Mouse (Mus musculus): ENCODE data around the gene Mlycd. TPM values are rescaled to one million over a fixed set of nuclear protein-coding genes. Genes with fewer than 3 reads are reported as not detected.
"Not testable (repeated sequence)": the region's sequence is repeated elsewhere in the genome, so short reads cannot be mapped to it uniquely, and the experiment has no call there.

Mlycd gene
- polyA plus RNA-seq, 1 experiment = 4.7 TPM

DNA sequence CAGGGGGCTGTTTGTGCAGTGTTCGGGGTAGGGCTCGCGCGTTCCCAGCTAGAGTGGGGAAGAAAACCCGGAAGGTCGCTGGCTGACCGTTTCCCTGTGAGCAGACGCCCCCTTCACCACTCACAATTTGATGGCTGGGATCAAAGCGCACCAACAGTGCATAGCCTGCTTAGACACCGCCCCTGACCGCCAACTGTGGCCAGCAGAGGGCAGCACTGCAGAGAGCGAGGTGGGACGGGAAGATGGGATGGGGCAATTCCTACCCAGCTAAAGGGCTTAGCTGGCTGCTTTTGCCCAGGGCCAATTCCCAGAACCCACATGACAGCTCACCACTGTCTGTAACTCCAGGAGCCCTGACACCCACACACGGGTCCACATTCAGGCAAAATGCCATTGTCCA lies 35.8 kb upstream of the Mlycd start:
- TF ChIP-seq CTCF (IDR thresholded peaks at IDR 0.05; ENCODE audit: control insufficient read depth, insufficient read depth, low read length) (peak; percentile 89), POLR2A (IDR thresholded peaks at IDR 0.05; ENCODE audit: borderline replicate concordance, control insufficient read depth, low read depth, low read length) (peak; percentile 23; the same call in 1 of the 2 replicates)
- Histone ChIP-seq H3K4me3 (replicated peaks; ENCODE audit: control insufficient read depth, low read depth, low read length) (no peak overlapping the region), H3K4me1 (ENCODE audit: control insufficient read depth, insufficient read depth, low read length) (no peaks in the 10 kb centered on the region; the same call in 1 of the 2 replicates), H3K27ac (ENCODE audit: control insufficient read depth, insufficient read depth, low read depth, low read length, poor library complexity) (no peak overlapping the region)
- 63% methylated on average over 14 of the region's 14 CpGs for WGBS

DNA sequence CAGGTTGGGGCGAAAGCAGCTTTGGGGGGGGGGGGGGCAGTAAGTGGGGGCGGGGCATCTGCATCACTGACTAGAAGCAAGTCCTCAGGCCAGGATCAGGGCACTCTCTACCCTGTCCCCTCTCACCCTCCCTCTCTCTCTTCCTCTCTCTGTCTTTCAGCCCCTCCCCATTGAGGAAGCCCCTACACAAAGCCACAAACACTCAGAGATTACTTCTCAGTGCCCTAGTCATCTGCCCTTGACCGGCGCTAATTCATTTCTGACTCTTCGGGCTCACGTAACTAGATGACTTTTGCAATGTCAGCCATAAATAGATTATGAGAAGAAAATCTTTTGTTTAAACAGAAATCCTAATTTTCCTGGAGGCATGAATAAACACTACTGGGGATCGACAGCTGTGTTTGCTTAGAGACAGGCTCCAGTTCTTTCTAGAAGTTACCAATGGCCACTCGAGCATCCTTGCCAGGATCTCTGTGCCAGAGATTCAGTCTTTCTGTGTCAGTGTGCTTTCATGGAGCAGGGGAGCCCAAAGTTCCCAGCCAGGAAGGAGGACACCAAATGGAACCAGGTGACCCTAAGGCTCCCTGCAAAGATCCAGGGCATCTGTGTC lies 33.9 kb upstream of the Mlycd start:
- Histone ChIP-seq H3K4me3 (replicated peaks; ENCODE audit: control insufficient read depth, low read depth, low read length) (no peak overlapping the region), H3K4me1 (ENCODE audit: control insufficient read depth, insufficient read depth, low read length) (no peaks in the 10 kb centered on the region), H3K27ac (ENCODE audit: control insufficient read depth, insufficient read depth, low read depth, low read length, poor library complexity) (no peak overlapping the region)
- TF ChIP-seq CTCF (IDR thresholded peaks at IDR 0.05; ENCODE audit: control insufficient read depth, insufficient read depth, low read length) (no peak), POLR2A (IDR thresholded peaks at IDR 0.05; ENCODE audit: borderline replicate concordance, control insufficient read depth, low read depth, low read length) (no peak)
- 64% methylated on average over 8 of the region's 8 CpGs for WGBS

DNA sequence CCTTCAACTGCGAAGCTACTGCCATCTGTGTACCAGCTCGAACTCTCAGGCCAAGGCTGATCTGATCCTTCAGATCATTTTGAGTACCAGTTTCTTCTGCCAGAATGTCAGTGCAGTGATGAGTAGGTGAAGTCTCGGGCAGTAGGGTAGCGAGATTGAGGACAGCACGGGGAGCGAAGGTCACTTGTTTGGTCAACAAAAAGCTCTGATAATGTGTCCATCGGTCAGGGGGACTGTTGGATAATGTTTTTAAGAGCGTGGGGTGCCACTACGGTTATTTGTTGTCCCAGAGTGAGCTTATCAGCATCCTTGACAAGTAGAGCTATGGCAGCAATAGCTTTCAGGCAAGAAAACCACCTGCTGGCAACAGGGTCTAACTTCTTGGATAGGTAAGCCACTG lies 20.0 kb upstream of the Mlycd start:
- not testable (repeated sequence) for H3K4me3 ChIP-seq (replicated peaks; ENCODE audit: control insufficient read depth, low read depth, low read length); H3K4me1 ChIP-seq (ENCODE audit: control insufficient read depth, insufficient read depth, low read length); H3K27ac ChIP-seq (ENCODE audit: control insufficient read depth, insufficient read depth, low read depth, low read length, poor library complexity)
- 82% methylated on average over 9 of the region's 9 CpGs for WGBS

DNA sequence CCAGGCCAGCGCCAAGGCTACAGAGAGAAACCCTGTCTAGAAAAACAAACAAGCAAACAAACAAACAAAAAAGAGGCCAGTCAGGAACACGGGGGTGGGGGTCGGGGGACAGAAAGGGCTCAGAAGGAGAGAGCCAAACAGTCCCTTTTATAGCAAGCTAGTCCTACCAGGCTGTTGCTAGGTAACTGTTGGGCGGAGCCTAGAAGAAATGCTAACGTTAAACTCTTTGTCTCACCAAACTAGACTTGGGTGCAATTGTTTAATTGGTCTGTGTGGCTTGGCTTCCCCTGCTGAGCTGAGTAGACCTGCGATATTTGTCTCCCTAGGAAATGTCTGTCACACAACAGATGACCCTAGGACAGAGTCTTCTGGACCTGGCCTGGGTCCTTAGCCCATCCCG lies 16.2 kb upstream of the Mlycd start:
- WGBS = 70% methylated on average over 7 of the region's 7 CpGs
- no peak overlapping the region for H3K4me3 ChIP-seq (replicated peaks; ENCODE audit: control insufficient read depth, low read depth, low read length)

DNA sequence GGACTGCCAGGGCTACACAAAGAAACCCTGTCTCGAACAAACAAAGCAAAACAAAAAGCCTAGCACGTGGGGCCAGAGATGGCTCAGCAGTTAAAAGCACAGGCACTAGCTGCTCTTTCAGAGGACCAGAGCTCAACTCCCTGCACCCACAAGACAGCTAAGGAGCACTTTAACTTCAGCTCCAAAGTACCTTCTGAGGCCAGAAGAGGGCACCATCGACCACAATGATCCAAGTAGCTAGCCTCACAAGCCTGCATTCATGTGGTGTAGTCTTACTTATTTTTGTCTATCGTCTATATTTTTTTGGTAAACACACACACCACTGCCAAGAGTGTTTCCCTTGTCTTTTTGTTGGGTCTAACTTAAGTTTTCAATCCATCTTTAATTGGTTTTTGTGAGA lies 14.1 kb upstream of the Mlycd start:
- 26% methylated on average over 4 of the region's 4 CpGs for WGBS
- Histone ChIP-seq H3K4me1 (ENCODE audit: control insufficient read depth, insufficient read depth, low read length) (no peaks in the 10 kb centered on the region), H3K27ac (ENCODE audit: control insufficient read depth, insufficient read depth, low read depth, low read length, poor library complexity) (no peak overlapping the region)

More for the DNA sequence above, 16.2 kb upstream of the Mlycd start:
- no peaks in the 10 kb centered on the region for H3K4me1 ChIP-seq (ENCODE audit: control insufficient read depth, insufficient read depth, low read length)
- no peak overlapping the region for H3K27ac ChIP-seq (ENCODE audit: control insufficient read depth, insufficient read depth, low read depth, low read length, poor library complexity)
- TF ChIP-seq POLR2A (IDR thresholded peaks at IDR 0.05; ENCODE audit: borderline replicate concordance, control insufficient read depth, low read depth, low read length) = no peak
- no peak for TF ChIP-seq CTCF (IDR thresholded peaks at IDR 0.05; ENCODE audit: control insufficient read depth, insufficient read depth, low read length)

DNA sequence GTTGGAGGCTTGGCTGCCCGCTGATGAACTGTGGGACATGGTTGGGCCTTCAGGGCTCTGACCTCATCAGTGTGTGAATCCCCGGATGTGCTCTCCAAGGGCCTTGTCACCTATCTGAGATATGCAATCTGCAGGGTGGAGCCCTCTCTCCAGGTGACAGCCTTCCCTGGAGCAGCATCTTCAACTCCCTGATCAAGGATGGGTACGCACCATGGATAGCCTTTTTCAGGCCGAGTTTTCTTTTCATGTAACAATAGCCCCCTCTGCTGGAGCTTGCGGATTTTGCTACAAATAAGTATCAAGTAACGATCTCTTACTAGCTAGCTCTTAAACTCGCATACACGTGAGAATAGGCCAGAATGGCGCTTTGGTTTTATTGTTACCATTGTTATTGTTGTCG lies 10.2 kb upstream of the Mlycd start:
- WGBS = 22% methylated on average over 10 of the region's 10 CpGs
- no peaks in the 10 kb centered on the region for H3K4me1 ChIP-seq (ENCODE audit: control insufficient read depth, insufficient read depth, low read length)
- H3K27ac ChIP-seq (ENCODE audit: control insufficient read depth, insufficient read depth, low read depth, low read length, poor library complexity) = no peak overlapping the region
- H3K4me3 ChIP-seq (replicated peaks; ENCODE audit: control insufficient read depth, low read depth, low read length) = no peak overlapping the region
- TF ChIP-seq POLR2A (IDR thresholded peaks at IDR 0.05; ENCODE audit: borderline replicate concordance, control insufficient read depth, low read depth, low read length) (no peak), CTCF (IDR thresholded peaks at IDR 0.05; ENCODE audit: control insufficient read depth, insufficient read depth, low read length) (0 out of 2 replicates have a peak, but pooled peaks have one; percentile 3)

More for the DNA sequence above, 14.1 kb upstream of the Mlycd start:
- TF ChIP-seq POLR2A (IDR thresholded peaks at IDR 0.05; ENCODE audit: borderline replicate concordance, control insufficient read depth, low read depth, low read length) (no peak), CTCF (IDR thresholded peaks at IDR 0.05; ENCODE audit: control insufficient read depth, insufficient read depth, low read length) (peak; percentile 61)
- no peak overlapping the region for H3K4me3 ChIP-seq (replicated peaks; ENCODE audit: control insufficient read depth, low read depth, low read length)

DNA sequence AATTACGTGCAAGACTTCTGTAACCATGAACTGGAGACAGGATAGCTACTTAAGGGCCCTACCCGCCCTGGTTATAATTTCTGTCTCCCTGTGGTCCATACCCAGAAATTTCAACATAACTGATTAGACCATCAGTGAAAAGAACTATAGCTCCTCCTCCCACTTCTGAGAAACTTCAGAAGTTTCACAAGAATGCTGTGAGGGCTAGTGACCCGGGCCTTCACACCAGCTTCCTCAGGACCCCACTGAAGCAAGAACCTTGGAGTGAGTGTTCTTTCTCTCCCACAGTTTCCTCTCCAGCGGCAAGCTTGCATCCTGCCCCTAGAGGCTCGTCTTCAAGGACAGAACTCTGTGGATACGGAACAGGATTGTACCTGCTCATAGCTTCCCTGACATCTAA lies 8.8 kb upstream of the Mlycd start:
- WGBS = 31% methylated on average over 6 of the region's 6 CpGs

DNA sequence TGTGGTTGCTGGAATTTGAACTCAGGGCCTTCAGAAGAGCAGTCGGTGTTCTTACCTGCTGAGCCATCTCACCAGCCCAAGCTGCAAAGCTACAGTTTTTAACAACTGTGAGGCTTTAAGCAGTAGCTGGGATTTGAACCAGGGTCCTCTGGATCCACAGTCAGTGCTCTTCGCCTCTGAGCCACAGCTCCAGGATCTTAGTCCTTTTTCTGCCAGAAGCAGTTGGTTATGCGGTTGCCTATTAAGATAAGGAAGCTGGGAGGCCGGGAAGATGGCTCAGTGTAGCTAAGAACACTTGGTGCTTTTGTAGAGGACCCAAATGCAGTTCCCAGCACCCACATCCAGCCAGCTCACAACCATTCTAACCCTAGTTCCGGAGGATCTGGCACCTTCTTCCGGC lies 7.7 kb upstream of the Mlycd start:
- no peak overlapping the region for H3K27ac ChIP-seq (ENCODE audit: control insufficient read depth, insufficient read depth, low read depth, low read length, poor library complexity)
- 71% methylated on average over 6 of the region's 6 CpGs for WGBS

More for the DNA sequence above, 8.8 kb upstream of the Mlycd start:
- TF ChIP-seq CTCF (IDR thresholded peaks at IDR 0.05; ENCODE audit: control insufficient read depth, insufficient read depth, low read length) (no peak), POLR2A (IDR thresholded peaks at IDR 0.05; ENCODE audit: borderline replicate concordance, control insufficient read depth, low read depth, low read length) (no peak)
- Histone ChIP-seq H3K4me1 (ENCODE audit: control insufficient read depth, insufficient read depth, low read length) (no peaks in the 10 kb centered on the region), H3K4me3 (replicated peaks; ENCODE audit: control insufficient read depth, low read depth, low read length) (no peak overlapping the region), H3K27ac (ENCODE audit: control insufficient read depth, insufficient read depth, low read depth, low read length, poor library complexity) (no peak overlapping the region)

DNA sequence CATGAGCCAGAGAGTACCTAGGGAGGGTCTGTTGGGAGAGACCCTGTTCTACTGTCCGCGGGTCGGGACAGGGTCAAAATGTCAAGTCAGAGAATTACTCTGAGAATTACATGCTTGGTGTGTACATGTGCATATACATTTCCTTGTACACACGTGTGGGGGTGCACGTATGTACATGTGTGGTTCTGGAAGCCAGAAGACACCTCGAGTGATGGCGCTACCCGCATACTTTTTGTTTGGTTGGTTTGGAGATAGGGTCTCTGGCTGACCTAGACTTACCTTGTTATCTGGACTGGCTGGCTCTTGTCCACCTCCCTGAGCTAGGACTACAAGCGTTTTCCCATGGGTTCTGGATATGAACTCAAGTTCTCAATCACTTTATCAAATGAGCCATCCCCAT lies 581 bp upstream of the Mlycd start:
- no peak overlapping the region for H3K27ac ChIP-seq (ENCODE audit: control insufficient read depth, insufficient read depth, low read depth, low read length, poor library complexity)
- peaks cover 2% of the 10 kb centered on the region for H3K4me1 ChIP-seq (ENCODE audit: control insufficient read depth, insufficient read depth, low read length)
- TF ChIP-seq POLR2A (IDR thresholded peaks at IDR 0.05; ENCODE audit: borderline replicate concordance, control insufficient read depth, low read depth, low read length) (no peak), CTCF (IDR thresholded peaks at IDR 0.05; ENCODE audit: control insufficient read depth, insufficient read depth, low read length) (no peak)
- WGBS = 76% methylated on average over 9 of the region's 9 CpGs
- H3K4me3 ChIP-seq (replicated peaks; ENCODE audit: control insufficient read depth, low read depth, low read length) = peak overlapping the region; percentile 82

More for the DNA sequence above, 7.7 kb upstream of the Mlycd start:
- no peak for TF ChIP-seq CTCF (IDR thresholded peaks at IDR 0.05; ENCODE audit: control insufficient read depth, insufficient read depth, low read length)
- TF ChIP-seq POLR2A (IDR thresholded peaks at IDR 0.05; ENCODE audit: borderline replicate concordance, control insufficient read depth, low read depth, low read length) = no peak
- no peak overlapping the region for H3K4me3 ChIP-seq (replicated peaks; ENCODE audit: control insufficient read depth, low read depth, low read length)
- H3K4me1 ChIP-seq (ENCODE audit: control insufficient read depth, insufficient read depth, low read length) = no peaks in the 10 kb centered on the region
